Mouse (Mus musculus) bone marrow, adult 2 months (tissue): ENCODE data around the gene Zfp143. TPM values are rescaled to one million over a fixed set of nuclear protein-coding genes. Genes with fewer than 3 reads are reported as not detected.

Source experiments
- H3K27ac ChIP-seq: fragments of 200-500 bp; 2 replicates; pipeline ENCODE4 v1.5.1; 2012; ENCODE audit warnings: low read depth, mild to moderate bottlenecking, control low read depth, inconsistent platforms, low read length; ENCODE audit not compliant: control insufficient read depth, poor library complexity, insufficient read depth
- H3K4me1 ChIP-seq: fragments of 200-500 bp; 2 replicates; pipeline ENCODE4 v1.6.1; 2011; ENCODE audit warnings: low read length; ENCODE audit not compliant: control insufficient read depth, insufficient read depth
- H3K4me3 ChIP-seq: fragments of 200-500 bp; replicated peaks from 2 replicates; pipeline ENCODE3; 2011; ENCODE audit warnings: mild to moderate bottlenecking, low read depth, low read length, control low read depth; ENCODE audit not compliant: control insufficient read depth
- CTCF ChIP-seq: fragments of 200-500 bp; IDR thresholded peaks from 2 replicates; pipeline ENCODE4 v1.5.1; 2011; ENCODE audit warnings: low read length, control low read depth; ENCODE audit not compliant: control insufficient read depth, insufficient read depth
- POLR2A ChIP-seq: fragments of 200-500 bp; IDR thresholded peaks from 2 replicates; pipeline ENCODE4 v1.6.1; 2011; ENCODE audit warnings: low read depth, mild to moderate bottlenecking, control low read depth, low read length, borderline replicate concordance; ENCODE audit not compliant: control insufficient read depth
- WGBS: fragments of 180-500 bp; shearing (Covaris S2); methylation state at CpG from one replicate; pipeline ENCODE4 v1.1.7; 2018; 5-methylcytosine and 5-hydroxymethylcytosine counted together
- polyA plus RNA-seq: library from polyadenylated mRNA; stranded (reverse); fragments of >200 nt; gene quantifications from 2 replicates; pipeline ENCODE4 v1.2.4, GENCODE M21; 2011; ENCODE audit warnings: low replicate concordance; ENCODE audit not compliant: missing spikeins, insufficient read depth, insufficient read length

The Zfp143 gene
- polyA plus RNA-seq, 1 experiment, result 11.1 TPM

DNA sequence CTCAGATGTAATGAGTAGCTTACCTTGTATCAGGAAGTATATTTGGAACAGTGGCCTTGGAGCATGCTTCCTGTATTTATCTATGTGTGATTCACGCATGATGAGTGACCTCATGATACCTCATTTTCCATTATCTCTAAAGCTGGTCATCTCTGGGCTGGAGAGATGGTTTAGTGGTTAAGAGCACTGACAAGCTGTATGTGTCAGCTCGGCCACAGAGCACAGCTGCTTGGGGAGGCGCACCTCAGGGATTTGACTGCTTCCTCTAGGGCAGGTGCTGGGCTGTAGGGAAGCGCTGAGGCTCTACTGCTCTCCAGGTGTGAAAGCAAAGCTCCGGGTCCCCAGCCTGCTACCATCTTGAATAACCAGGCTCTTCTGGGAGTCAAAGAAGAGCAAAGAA is 17.2 kb downstream of the Zfp143 start:
- Histone ChIP-seq H3K27ac (no peak overlapping the region), H3K4me3 (no peak overlapping the region), H3K4me1 (no peaks in the 10 kb centered on the region)
- TF ChIP-seq POLR2A, result no peak
- TF ChIP-seq CTCF, result no peak
- WGBS, result 69% methylated on average over 5 of the region's 5 CpGs

DNA sequence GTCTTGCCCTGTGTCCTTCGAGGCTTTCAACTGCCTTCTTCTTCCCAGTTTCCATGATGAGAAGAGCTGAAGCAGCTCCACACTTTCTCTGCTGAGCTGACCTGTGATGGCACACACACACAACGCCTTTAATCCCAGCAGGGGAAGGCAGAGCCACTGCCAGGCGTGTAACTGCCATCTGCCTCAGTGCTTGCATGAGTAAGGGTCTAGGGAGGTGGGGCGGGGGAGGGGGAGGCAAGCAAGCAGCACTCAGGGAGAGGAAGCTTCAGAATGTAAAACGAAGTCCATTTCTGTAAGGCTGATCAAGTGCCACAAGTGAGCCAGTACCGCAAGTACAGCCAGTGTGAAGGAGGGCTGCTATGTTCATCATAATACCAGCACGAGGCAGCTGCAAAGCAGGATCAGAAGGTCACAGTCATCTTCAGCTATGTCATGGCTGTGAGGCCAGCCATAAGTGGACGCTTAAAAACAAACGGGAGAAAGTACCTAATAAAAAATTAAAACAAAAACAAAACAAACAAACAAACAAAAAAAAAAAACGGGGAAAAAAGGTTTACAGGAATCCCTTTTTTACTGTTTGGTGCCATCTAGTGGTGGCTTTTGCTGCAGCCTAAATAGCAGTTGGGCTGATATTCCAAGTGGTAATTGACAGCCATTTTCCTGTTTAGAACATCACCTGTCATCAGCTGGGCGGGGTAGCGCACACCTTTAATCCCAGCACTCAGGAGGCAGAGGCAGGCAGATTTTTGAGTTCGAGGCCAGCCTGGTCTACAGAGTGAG is 22.6 kb downstream of the Zfp143 start:
- Histone ChIP-seq H3K27ac (no peak overlapping the region), H3K4me3 (no peak overlapping the region), H3K4me1 (no peaks in the 10 kb centered on the region)
- 69% methylated on average over 13 of the region's 13 CpGs for WGBS
- TF ChIP-seq CTCF (peak; percentile 18; the same call in 1 of the 2 replicates), POLR2A (no peak)

DNA sequence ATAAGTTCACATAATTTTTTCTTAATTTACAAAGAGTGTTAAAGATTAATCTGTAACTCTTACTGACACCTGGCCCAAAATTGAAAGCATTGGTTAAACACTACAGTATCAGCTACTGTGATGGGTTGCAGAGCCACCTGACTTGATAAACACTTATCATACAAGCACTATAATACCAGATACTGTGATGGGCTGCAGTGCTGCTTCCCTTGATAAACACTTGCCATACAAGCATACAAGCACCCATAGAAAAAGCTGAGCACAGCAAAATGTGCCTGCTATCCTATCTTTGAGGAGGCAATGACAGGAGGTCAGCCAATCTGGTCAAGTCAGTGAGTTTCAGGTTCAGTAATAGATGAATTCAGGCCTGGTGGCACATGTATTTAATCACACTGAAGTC is 24.2 kb downstream of the Zfp143 start:
- Histone ChIP-seq H3K4me1 (no peaks in the 10 kb centered on the region), H3K27ac (no peak overlapping the region), H3K4me3 (no peak overlapping the region)
- no peak for TF ChIP-seq CTCF
- TF ChIP-seq POLR2A, result no peak

DNA sequence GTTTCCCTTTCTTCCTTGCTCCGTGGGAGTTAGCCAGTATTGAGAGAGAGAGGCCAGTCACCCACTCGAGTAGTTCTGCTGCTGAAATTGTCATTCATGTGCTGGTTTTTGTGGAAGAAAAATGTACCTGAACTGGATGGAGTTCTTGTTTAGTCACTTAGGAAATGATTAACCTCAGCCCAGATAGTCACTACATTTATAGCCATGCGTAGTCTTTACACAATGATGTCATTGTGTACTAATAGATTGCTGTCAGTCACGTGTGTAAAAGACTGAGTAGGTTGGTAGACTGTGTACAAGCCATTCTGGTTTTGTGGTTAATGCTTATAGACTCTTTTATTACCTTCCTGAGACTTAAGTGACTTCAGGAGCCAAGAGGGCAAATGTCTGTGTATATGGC is 26.9 kb downstream of the Zfp143 start:
- no peak overlapping the region for H3K4me3 ChIP-seq
- TF ChIP-seq POLR2A (no peak), CTCF (no peak)
- H3K4me1 ChIP-seq, result no peaks in the 10 kb centered on the region
- WGBS, result 83% methylated on average over 4 of the region's 4 CpGs
- no peak overlapping the region for H3K27ac ChIP-seq

DNA sequence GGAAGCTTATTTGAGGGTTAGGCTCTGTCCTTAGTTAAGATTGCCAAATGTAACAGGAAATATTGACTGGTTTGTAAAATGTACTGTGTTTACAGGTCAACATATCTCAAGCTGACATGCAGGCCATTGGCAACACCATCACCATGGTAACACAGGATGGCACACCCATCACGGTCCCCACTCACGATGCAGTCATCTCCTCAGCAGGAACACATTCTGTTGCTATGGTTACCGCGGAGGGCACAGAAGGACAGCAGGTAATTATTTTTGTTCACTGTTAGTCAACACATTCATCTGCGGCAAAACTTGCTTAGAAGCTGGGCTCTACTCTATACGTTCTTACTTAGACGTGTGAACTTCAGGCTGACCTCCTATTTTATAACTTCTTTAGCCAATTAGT is 30.7 kb downstream of the Zfp143 start:
- WGBS, result 91% methylated on average over 7 of the region's 7 CpGs
- Histone ChIP-seq H3K27ac (no peak overlapping the region), H3K4me3 (no peak overlapping the region), H3K4me1 (no peaks in the 10 kb centered on the region)
- TF ChIP-seq CTCF (no peak), POLR2A (no peak)

DNA sequence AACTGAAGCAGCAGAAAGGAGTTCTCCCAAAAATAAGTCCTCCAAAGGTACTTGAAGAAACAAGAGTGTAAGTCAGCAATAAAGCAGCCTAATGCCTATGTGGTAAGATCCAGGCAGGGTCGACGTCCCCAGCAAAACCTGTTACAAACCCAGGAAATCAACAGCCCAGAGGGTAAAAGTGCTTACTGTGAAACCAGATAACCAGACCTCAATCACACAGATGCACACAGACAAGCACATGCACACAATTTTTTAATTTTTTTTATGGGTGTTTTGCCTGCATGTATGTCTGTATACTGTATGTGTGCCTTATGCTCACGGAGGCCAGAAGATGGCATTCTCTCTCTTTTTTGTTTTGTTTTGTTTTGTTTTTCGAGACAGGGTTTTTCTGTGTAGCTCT is 35.3 kb downstream of the Zfp143 start:
- Histone ChIP-seq H3K27ac (no peak overlapping the region), H3K4me1 (no peaks in the 10 kb centered on the region), H3K4me3 (no peak overlapping the region)
- TF ChIP-seq POLR2A (no peak), CTCF (no peak)
- 66% methylated on average over 4 of the region's 4 CpGs for WGBS

DNA sequence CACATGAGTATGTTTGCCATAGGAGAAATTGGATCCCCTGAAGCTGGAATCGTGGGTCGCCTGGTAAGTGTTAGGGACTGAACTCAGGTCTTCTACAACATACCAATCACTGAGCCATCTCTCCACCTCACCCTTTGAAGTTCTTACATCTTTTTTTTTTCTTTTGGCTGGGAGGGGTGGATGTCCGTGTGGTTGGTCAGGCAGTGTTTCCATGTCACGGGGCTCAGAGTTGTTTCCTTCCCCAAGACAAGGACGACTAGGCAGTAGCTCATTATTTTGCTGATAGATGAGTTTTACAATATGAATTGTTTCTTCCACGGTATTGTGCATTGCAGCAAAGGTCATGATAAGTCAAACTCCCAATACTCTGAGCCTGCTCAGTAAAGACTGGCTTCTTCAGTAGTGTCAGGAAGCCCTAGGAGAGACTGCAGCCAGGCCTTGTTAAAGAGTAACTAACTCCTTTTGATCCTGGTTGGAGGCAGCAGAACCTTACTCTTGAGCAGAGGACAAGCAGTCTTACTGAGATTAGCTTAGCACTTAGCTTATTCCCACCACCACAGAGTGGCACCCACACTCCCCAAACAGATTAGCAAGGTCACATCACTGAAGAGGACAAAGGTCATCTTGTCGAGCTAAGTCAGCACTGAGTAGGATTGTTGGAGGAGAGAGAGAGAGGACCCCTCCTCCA is 36.2 kb downstream of the Zfp143 start:
- no peak overlapping the region for H3K27ac ChIP-seq
- H3K4me3 ChIP-seq, result no peak overlapping the region
- no peaks in the 10 kb centered on the region for H3K4me1 ChIP-seq
- TF ChIP-seq CTCF, result no peak
- no peak for TF ChIP-seq POLR2A
- WGBS, result 71% methylated on average over 7 of the region's 7 CpGs

DNA sequence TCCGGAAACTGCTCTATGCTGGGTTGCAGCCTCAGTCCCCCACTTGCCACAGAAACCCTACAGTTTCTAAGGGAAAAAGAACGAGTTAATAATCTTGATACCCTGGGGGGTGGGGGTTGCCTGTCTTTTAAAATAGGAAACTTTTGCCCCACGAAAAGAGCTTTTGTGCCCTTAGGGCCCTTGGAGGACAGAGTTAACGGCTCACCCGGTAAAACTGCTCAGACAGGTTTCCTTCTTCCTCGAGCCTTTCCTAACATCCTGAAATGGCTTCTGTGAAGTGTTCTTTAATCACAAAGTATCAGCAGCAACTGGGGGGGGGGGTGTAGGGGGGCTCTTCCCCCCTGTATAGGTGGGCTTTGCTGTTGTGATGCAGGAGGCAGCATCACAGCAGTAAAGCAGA is 39.8 kb downstream of the Zfp143 start:
- no peaks in the 10 kb centered on the region for H3K4me1 ChIP-seq
- no peak overlapping the region for H3K27ac ChIP-seq
- no peak overlapping the region for H3K4me3 ChIP-seq
- WGBS, result 60% methylated on average over 6 of the region's 6 CpGs
- TF ChIP-seq POLR2A, result no peak
- TF ChIP-seq CTCF, result no peak

DNA sequence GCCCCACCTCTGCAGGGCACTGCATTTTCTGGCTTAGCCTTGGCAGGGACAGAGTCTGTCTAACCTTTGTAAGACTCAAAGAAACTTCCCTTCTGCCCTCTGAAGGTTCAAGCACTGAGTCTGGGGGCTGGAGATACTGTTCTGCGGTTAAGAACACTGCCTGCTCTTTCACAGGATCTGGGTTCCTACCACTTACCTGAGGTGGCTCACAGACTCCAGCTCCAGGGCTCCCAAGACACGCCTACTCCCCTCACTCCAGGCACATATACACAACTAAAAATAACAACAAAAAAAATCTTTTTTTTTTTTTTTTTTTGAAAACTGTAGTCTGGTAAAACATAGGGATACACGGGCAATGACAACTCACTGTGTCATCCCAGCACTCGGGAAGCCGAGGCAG is 40.2 kb downstream of the Zfp143 start:
- TF ChIP-seq CTCF, result no peak
- no peak for TF ChIP-seq POLR2A
- Histone ChIP-seq H3K27ac (no peak overlapping the region), H3K4me3 (no peak overlapping the region), H3K4me1 (no peaks in the 10 kb centered on the region)
- WGBS, result 89% methylated on average over 5 of the region's 5 CpGs
